In genomic region chr2:72230545-72230944, GRCm38 (mm10) we compare ENCODE assay signal across 17 mouse cellular contexts. TPM values are rescaled to one million over a fixed set of nuclear protein-coding genes. Genes with fewer than 3 reads are reported as not detected.
DNase-seq lines count a peak whose midpoint lies in the region; ATAC-seq and TF ChIP-seq lines count a peak whose summit lies in the region.
"Had no signal": no experiment of that assay in that cellular context is flagged by ENCODE, and none has a peak within 500 bp of the region (broad histone marks: within the 10 kb centered on the region; RNA-seq: fewer than 3 reads in every experiment).

No protein-coding gene starts in this region.

- no peak for TF ChIP-seq CTCF in lung, postnatal 0 days (IDR thresholded peaks at IDR 0.05)

- no peak for TF ChIP-seq EP300 in lung, postnatal 0 days (IDR thresholded peaks at IDR 0.05)

- DNase-seq in kidney, adult 11 months: peak; percentile 64
- peak; percentile 21 for DNase-seq in urinary bladder, postnatal 14 days (ENCODE audit: low spot score)
- DNase-seq in urinary bladder, adult 18-20 months (ENCODE audit: low spot score in 2 of 2): no peak
- DNase-seq in lung, postnatal 0 days (ENCODE audit: low spot score): no peak
- no peak for DNase-seq in ovary, postnatal 36 days (ENCODE audit: low spot score)
- DNase-seq: cerebellum, postnatal 10 days; embryo, embryonic 11 days; gastrocnemius, postnatal 25 days; liver, embryonic 13.5 days; spleen, adult 18-20 months had no signal

- H3K9ac ChIP-seq in kidney, embryonic 15.5 days: no peak overlapping the region
- no peak overlapping the region for H3K9ac ChIP-seq in lung, postnatal 0 days (replicated peaks; ENCODE audit: low read depth)
- H3K9ac ChIP-seq: heart, embryonic 15.5 days; liver, embryonic 13.5 days had no signal

- H3K27ac ChIP-seq in kidney, embryonic 15.5 days: no peak overlapping the region
- no peak overlapping the region for H3K27ac ChIP-seq in lung, postnatal 0 days (ENCODE audit: low read length)
- H3K27ac ChIP-seq: heart, embryonic 15.5 days; left cerebral cortex, adult 2 months; liver, embryonic 13.5 days had no signal

- no peak for ATAC-seq in kidney, embryonic 15.5 days (replicated peaks; ENCODE audit: low FRiP score)
- ATAC-seq in lung, postnatal 0 days: peak; percentile 30; the same call in 1 of the 2 replicates
- no peak for ATAC-seq in erythroblast, adult 5-6 weeks (replicated peaks; ENCODE audit: low FRiP score, poor library complexity, severe bottlenecking)
- ATAC-seq: forebrain, embryonic 14.5 days; inflammation-experienced regulatory T-cells, adult 6 months; midbrain, embryonic 16.5 days had no signal

- H3K9me3 ChIP-seq in kidney, embryonic 15.5 days (replicated peaks): no peaks in the 10 kb centered on the region
- H3K9me3 ChIP-seq in lung, postnatal 0 days (ENCODE audit: low read length): no peaks in the 10 kb centered on the region
- H3K9me3 ChIP-seq: heart, embryonic 15.5 days; liver, embryonic 13.5 days had no signal

- WGBS in kidney, embryonic 15.5 days: 75% methylated on average over 9 of the region's 9 CpGs
- 51% methylated on average over 9 of the region's 9 CpGs for WGBS in lung, postnatal 0 days

- H3K4me1 ChIP-seq in kidney, embryonic 15.5 days: peaks cover 8% of the 10 kb centered on the region
- peaks cover under 1% of the 10 kb centered on the region; the same call in 1 of the 2 replicates for H3K4me1 ChIP-seq in lung, postnatal 0 days (ENCODE audit: insufficient read depth, low read depth, low read length)
- H3K4me1 ChIP-seq: liver, embryonic 13.5 days had no signal

- H3K4me2 ChIP-seq in kidney, embryonic 15.5 days: no peak overlapping the region
- H3K4me2 ChIP-seq in lung, postnatal 0 days (replicated peaks; ENCODE audit: low read depth, low read length): no peak overlapping the region
- H3K4me2 ChIP-seq: heart, embryonic 15.5 days; liver, embryonic 13.5 days had no signal

- H3K27me3 ChIP-seq in kidney, embryonic 15.5 days: no peaks in the 10 kb centered on the region
- H3K27me3 ChIP-seq in lung, postnatal 0 days (replicated peaks; ENCODE audit: insufficient read depth, low read length): no peaks in the 10 kb centered on the region
- H3K27me3 ChIP-seq: heart, embryonic 15.5 days; liver, embryonic 13.5 days had no signal

- no peak overlapping the region for H3K4me3 ChIP-seq in kidney, embryonic 15.5 days (replicated peaks)
- H3K4me3 ChIP-seq in lung, postnatal 0 days (ENCODE audit: low read depth, low read length): no peak overlapping the region
- H3K4me3 ChIP-seq: heart, embryonic 15.5 days; left cerebral cortex, adult 2 months; liver, embryonic 13.5 days had no signal

- no peaks in the 10 kb centered on the region for H3K36me3 ChIP-seq in kidney, embryonic 15.5 days
- no peaks in the 10 kb centered on the region for H3K36me3 ChIP-seq in lung, postnatal 0 days (ENCODE audit: insufficient read depth, low read length)
- H3K36me3 ChIP-seq: heart, embryonic 15.5 days; liver, embryonic 13.5 days had no signal

RNA-seq across cellular contexts. Expression of gene Map3k20, which starts 54.9 kb away (rescaled TPM):
- polyA plus RNA-seq in kidney, embryonic 15.5 days (2015; fragmentation: Nextera tagmentation; extraction: Ambion mirVana): 14.5 and 14.7 TPM in 2 replicates
- polyA plus RNA-seq in lung, postnatal 0 days (2015; fragmentation: Nextera tagmentation; extraction: Ambion mirVana): 18.5 and 19.4 TPM in 2 replicates
- 27.0 and 37.1 TPM in 2 replicates for total RNA-seq in erythroblast, adult 5-6 weeks (2015; ENCODE audit: low replicate concordance)
- total RNA-seq in erythroblast, adult 5-6 weeks (2017; ENCODE audit: low replicate concordance): 18.7 and 24.3 TPM in 2 replicates

Comparison
In these comparisons a context has a peak if more than half of its experiments do, and no peak if none do; other contexts are left out.
1. DNase-seq: peak in kidney, adult 11 months (single experiment) and urinary bladder, postnatal 14 days (single experiment); none in urinary bladder, adult 18-20 months (0 of 2), lung, postnatal 0 days (single experiment) and ovary, postnatal 36 days (single experiment).